Mouse (Mus musculus): ENCODE results near the gene Itgb5.

- TF ChIP-seq CTCF (conservative IDR thresholded peaks at IDR 0.05 in 1 of 2, IDR thresholded peaks at IDR 0.05 in 1 of 2; ENCODE audit: low read depth in 2 of 2, low read length in 2 of 2) (no peak), POLR2A (IDR thresholded peaks at IDR 0.05; ENCODE audit: low read depth, low read length) (no peak), E2F4 (IDR thresholded peaks at IDR 0.05; ENCODE audit: insufficient replicate concordance, low read depth, low read length) (no peak), KAT2A (IDR thresholded peaks at IDR 0.05; ENCODE audit: insufficient replicate concordance, low read length) (no peak), NELFE (IDR thresholded peaks at IDR 0.05; ENCODE audit: low read depth, low read length) (no peak), MAZ (IDR thresholded peaks at IDR 0.05; ENCODE audit: low read depth, low read length) (no peak), HCFC1 (IDR thresholded peaks at IDR 0.05; ENCODE audit: low read depth, low read length) (no peak), UBTF (IDR thresholded peaks at IDR 0.05; ENCODE audit: low read depth, low read length) (no peak), TCF12 (IDR thresholded peaks at IDR 0.05; ENCODE audit: low read depth, low read length) (no peak), MAFK (IDR thresholded peaks at IDR 0.05; ENCODE audit: insufficient replicate concordance, low read length) (no peak)
Observed at GRCm38 (mm10) chr16:33995496-33995895, 166.0 kb downstream of the Itgb5 start.

Measured in CH12.LX (cell line).